21 mouse cellular contexts compared by ENCODE assay signal in the genomic region with DNA sequence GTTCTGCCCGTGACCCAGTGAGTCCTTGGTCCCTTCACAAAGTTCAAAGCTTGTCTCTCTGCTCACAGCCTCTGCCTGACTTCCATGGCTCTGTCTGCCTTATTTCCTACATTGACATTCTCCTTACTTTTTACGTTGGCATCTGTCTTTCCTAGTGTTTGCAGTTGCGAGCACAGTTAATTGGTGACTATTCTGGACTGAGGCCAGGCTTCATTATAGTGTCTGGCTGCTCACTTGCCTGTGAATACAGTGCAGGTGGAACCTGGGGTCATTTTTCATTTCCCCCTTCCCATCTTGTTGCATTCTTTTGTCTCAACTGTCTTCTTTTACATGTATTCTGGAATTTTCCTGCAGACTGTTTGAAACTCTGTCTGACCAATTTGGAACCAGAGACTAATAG.
"Had no signal": no experiment of that assay in that cellular context is flagged by ENCODE, and none has a peak within 500 bp of the region (broad histone marks: within the 10 kb centered on the region; RNA-seq: fewer than 3 reads in every experiment).

No protein-coding gene starts in this region.

- DNase-seq: liver; liver, embryonic 13.5 days; lung, embryonic 14.5 days; lung, postnatal 10 days; lung, postnatal 36 days; right cerebral cortex, adult 18-20 months; right cerebral cortex, postnatal 14 days; right cerebral cortex, postnatal 4 days; thymus, adult 2 months; thymus, postnatal 14 days; thymus, postnatal 4 days had no signal

- H3K36me3 ChIP-seq: intestine, embryonic 15.5 days; liver, embryonic 13.5 days; midbrain, embryonic 13.5 days; neural tube, embryonic 13.5 days had no signal

- H3K9me3 ChIP-seq: intestine, embryonic 15.5 days; limb, embryonic 10.5 days; limb, embryonic 13.5 days; liver, embryonic 13.5 days; megakaryocyte, embryonic 14.5 days; midbrain, embryonic 10.5 days; midbrain, embryonic 13.5 days; neural tube, embryonic 13.5 days had no signal

- H3K27ac ChIP-seq: intestine, embryonic 15.5 days; limb, embryonic 10.5 days; limb, embryonic 13.5 days; liver, embryonic 13.5 days; midbrain, embryonic 10.5 days; midbrain, embryonic 13.5 days; neural tube, embryonic 13.5 days; stomach, postnatal 0 days had no signal

- H3K4me2 ChIP-seq: intestine, embryonic 15.5 days; limb, embryonic 13.5 days; liver, embryonic 13.5 days; lung, embryonic 14.5 days; midbrain, embryonic 13.5 days; neural tube, embryonic 13.5 days had no signal

- H3K4me1 ChIP-seq: intestine, embryonic 15.5 days; limb, embryonic 10.5 days; limb, embryonic 13.5 days; liver, embryonic 13.5 days; megakaryocyte, embryonic 14.5 days; midbrain, embryonic 10.5 days; midbrain, embryonic 13.5 days; neural tube, embryonic 13.5 days had no signal

- H3K4me3 ChIP-seq: intestine, embryonic 15.5 days; limb, embryonic 10.5 days; limb, embryonic 13.5 days; liver, embryonic 13.5 days; megakaryocyte, embryonic 14.5 days; midbrain, embryonic 10.5 days; midbrain, embryonic 13.5 days; myocyte; neural tube, embryonic 13.5 days had no signal

- H3K27me3 ChIP-seq: intestine, embryonic 15.5 days; limb, embryonic 13.5 days; liver, embryonic 13.5 days; megakaryocyte, embryonic 14.5 days; midbrain, embryonic 13.5 days; neural tube, embryonic 13.5 days had no signal

- ATAC-seq: intestine, embryonic 15.5 days; midbrain, embryonic 13.5 days; midbrain, embryonic 16.5 days had no signal

- H3K9ac ChIP-seq: intestine, embryonic 15.5 days; limb, embryonic 13.5 days; liver, embryonic 13.5 days; lung, embryonic 14.5 days; midbrain, embryonic 13.5 days; neural tube, embryonic 13.5 days had no signal
